Mouse (Mus musculus) bone marrow macrophage, adult 2 months (primary cell): ENCODE measurements around the gene Tfap2e.

Experiments
- CTCF ChIP-seq: IDR thresholded peaks from 2 replicates; pipeline ENCODE4 v1.5.1; 2012; ENCODE audit warnings: low read depth, mild to moderate bottlenecking, low read length, moderate library complexity
- POLR2A ChIP-seq: IDR thresholded peaks from 2 replicates; pipeline ENCODE4 v1.6.1; 2012; ENCODE audit warnings: mild to moderate bottlenecking, low read depth, low read length, borderline replicate concordance

GRCm38 (mm10) chr4:126752608-126753141, 16.6 kb upstream of the Tfap2e start:
- TF ChIP-seq POLR2A: no peak
- no peak for TF ChIP-seq CTCF
